Mouse (Mus musculus) MEL (cell line): Measurements from ENCODE around the gene Prm2. TPM values are rescaled to one million over a fixed set of nuclear protein-coding genes. Genes with fewer than 3 reads are reported as not detected.

Source experiments
- DNase-seq: peaks from one replicate; pipeline ENCODE4 v3.0.0; 2011; ENCODE audit warnings: low read depth, low spot score
- H3K27ac ChIP-seq: 2 replicates; pipeline ENCODE4 v1.5.1; 2012; ENCODE audit warnings: low read depth, mild to moderate bottlenecking, control low read depth, low read length, moderate library complexity; ENCODE audit not compliant: control insufficient read depth
- H3K27me3 ChIP-seq, 2 experiments: fragments of 150-350 bp in 1 of 2; sonication (generic) in 1 of 2; 2 replicates each; pipeline ENCODE4 v1.6.1; 2012; ENCODE audit warnings: low read length in 2 of 2, mild to moderate bottlenecking in 2 of 2, improper control_type of control experiment in 1 of 2, moderate library complexity in 1 of 2; ENCODE audit not compliant: insufficient read depth in 2 of 2, control insufficient read depth in 1 of 2
- H3K36me3 ChIP-seq, 2 experiments: 2 replicates each; pipeline ENCODE4 v1.6.1; 2012 to 2014; ENCODE audit warnings: low read length in 2 of 2, improper control_type of control experiment in 1 of 2, inconsistent platforms in 1 of 2, mild to moderate bottlenecking in 1 of 2; ENCODE audit not compliant: insufficient read depth in 2 of 2, control insufficient read depth in 1 of 2
- H3K4me1 ChIP-seq, 2 experiments: fragments of 150-350 bp in 1 of 2; sonication (generic) in 1 of 2; 2 replicates each; pipeline ENCODE4 v1.6.1; 2012; ENCODE audit warnings: low read length in 2 of 2, improper control_type of control experiment in 1 of 2, mild to moderate bottlenecking in 1 of 2; ENCODE audit not compliant: insufficient read depth in 2 of 2, control insufficient read depth in 1 of 2
- H3K4me3 ChIP-seq, 2 experiments: fragments of 150-350 bp in 1 of 2; sonication (generic) in 1 of 2; 2 replicates each; pipeline ENCODE4 v1.5.1; 2012; ENCODE audit warnings: low read depth in 2 of 2, low read length in 2 of 2, mild to moderate bottlenecking in 2 of 2, moderate library complexity in 2 of 2, control low read depth in 1 of 2, improper control_type of control experiment in 1 of 2; ENCODE audit not compliant: control insufficient read depth in 1 of 2, insufficient read depth in 1 of 2
- H3K79me2 ChIP-seq: 2 replicates; pipeline ENCODE4 v1.6.1; 2012; ENCODE audit warnings: mild to moderate bottlenecking, low read length, moderate library complexity; ENCODE audit not compliant: control insufficient read depth, poor library complexity, insufficient read depth
- H3K9ac ChIP-seq: 2 replicates; pipeline ENCODE4 v1.6.1; 2012; ENCODE audit warnings: low read depth, mild to moderate bottlenecking, control low read depth, low read length, moderate library complexity; ENCODE audit not compliant: control insufficient read depth, poor library complexity, severe bottlenecking
- H3K9me3 ChIP-seq: fragments of 150-350 bp; sonication (generic); replicated peaks from 2 replicates; pipeline ENCODE4 v1.6.1; 2012; ENCODE audit warnings: mild to moderate bottlenecking, low read length, improper control_type of control experiment, moderate library complexity; ENCODE audit not compliant: insufficient read depth
- CHD2 ChIP-seq: IDR thresholded peaks from 2 replicates; pipeline ENCODE4 v1.6.1; 2011; ENCODE audit warnings: low read length, improper control_type of control experiment
- ETS1 ChIP-seq: IDR thresholded peaks from 2 replicates; pipeline ENCODE4 v1.6.1; 2012; ENCODE audit warnings: low read depth, mild to moderate bottlenecking, inconsistent platforms, low read length, improper control_type of control experiment, moderate library complexity
- HCFC1 ChIP-seq: IDR thresholded peaks from 2 replicates; pipeline ENCODE4 v1.6.1; 2012; ENCODE audit warnings: low read depth, mild to moderate bottlenecking, inconsistent platforms, low read length, improper control_type of control experiment, moderate library complexity
- MAFK ChIP-seq: IDR thresholded peaks from 2 replicates; pipeline ENCODE4 v1.6.1; 2011; ENCODE audit warnings: low read depth, mild to moderate bottlenecking, low read length, improper control_type of control experiment, borderline replicate concordance
- MXI1 ChIP-seq: IDR thresholded peaks from 2 replicates; pipeline ENCODE4 v1.6.1; 2011; ENCODE audit warnings: mild to moderate bottlenecking, low read depth, low read length, improper control_type of control experiment
- MYB ChIP-seq: IDR thresholded peaks from 2 replicates; pipeline ENCODE4 v1.6.1; 2011; ENCODE audit warnings: mild to moderate bottlenecking, low read depth, low read length, improper control_type of control experiment
- POLR2AphosphoS2 ChIP-seq: IDR thresholded peaks from 2 replicates; pipeline ENCODE4 v1.6.1; 2011; ENCODE audit warnings: low read length, improper control_type of control experiment
- RAD21 ChIP-seq: IDR thresholded peaks from 2 replicates; pipeline ENCODE4 v1.6.1; 2011; ENCODE audit warnings: mild to moderate bottlenecking, low read depth, low read length, improper control_type of control experiment
- RCOR1 ChIP-seq: IDR thresholded peaks from 2 replicates; pipeline ENCODE4 v1.6.1; 2012; ENCODE audit warnings: low read depth, mild to moderate bottlenecking, inconsistent platforms, low read length, improper control_type of control experiment
- TBP ChIP-seq: IDR thresholded peaks from 2 replicates; pipeline ENCODE4 v1.8.0; 2011; ENCODE audit warnings: low read depth, low read length, improper control_type of control experiment
- USF2 ChIP-seq, 2 experiments: IDR thresholded peaks; 2 replicates each; pipeline ENCODE4 v1.6.1; 2011 to 2012; ENCODE audit warnings: improper control_type of control experiment in 2 of 2, low read length in 2 of 2, borderline replicate concordance in 1 of 2, inconsistent platforms in 1 of 2, low read depth in 1 of 2, mild to moderate bottlenecking in 1 of 2; ENCODE audit not compliant: insufficient read depth in 1 of 2
- ZC3H11A ChIP-seq: IDR thresholded peaks from 2 replicates; pipeline ENCODE4 v1.6.1; 2012; ENCODE audit warnings: low read depth, mild to moderate bottlenecking, inconsistent platforms, low read length, improper control_type of control experiment
- ZKSCAN1 ChIP-seq: IDR thresholded peaks from 2 replicates; pipeline ENCODE4 v1.6.1; 2012; ENCODE audit warnings: low read depth, mild to moderate bottlenecking, inconsistent platforms, low read length, improper control_type of control experiment, moderate library complexity
- ZMIZ1 ChIP-seq: IDR thresholded peaks from 2 replicates; pipeline ENCODE4 v1.6.1; 2012; ENCODE audit warnings: low read depth, mild to moderate bottlenecking, inconsistent platforms, low read length, improper control_type of control experiment, moderate library complexity
- polyA plus RNA-seq, 2 experiments: library from polyadenylated mRNA; stranded (reverse) in 1 of 2; unstranded in 1 of 2; fragments of >175 nt in 1 of 2; fragments of >200 nt in 1 of 2; gene quantifications; 2 replicates each; pipeline versions ENCODE4 v1.2.1 to v1.2.4; 2012; ENCODE audit warnings: low replicate concordance in 2 of 2, low read depth in 1 of 2; ENCODE audit not compliant: insufficient read length in 2 of 2, insufficient read depth in 1 of 2, missing spikeins in 1 of 2
- total RNA-seq: library from RNA; depleted of rRNA; stranded (reverse); fragments of 300-350 nt; gene quantifications from 2 replicates; pipeline ENCODE4 v1.2.3, GENCODE M21; 2012

Prm2 gene
- total and polyA plus RNA-seq, 3 experiments = not detected

- Histone ChIP-seq H3K4me3 (peak overlapping the region; percentile 38 to 61), H3K79me2 (no peaks in the 10 kb centered on the region), H3K27me3 (peaks cover 0 to 2% of the 10 kb centered on the region in 2 experiments; a peak in 1 of 4 replicates), H3K36me3 (peaks cover 0 to 10% of the 10 kb centered on the region in 2 experiments; a peak in 2 of 4 replicates), H3K27ac (no peak overlapping the region), H3K9me3 (no peaks in the 10 kb centered on the region), H3K4me1 (peaks cover 5 to 22% of the 10 kb centered on the region in 2 experiments; a peak in 3 of 4 replicates), H3K9ac (peak overlapping the region; percentile 35; the same call in 1 of the 2 replicates)
- TF ChIP-seq RAD21 (no peak), MAFK (no peak), ZMIZ1 (no peak), ETS1 (peak; percentile 42), MXI1 (no peak), CHD2 (no peak)
- peak; percentile 24 for DNase-seq
Measured at GRCm38 (mm10) chr16:10814864-10815263, 18.9 kb upstream of the Prm2 start.

DNA sequence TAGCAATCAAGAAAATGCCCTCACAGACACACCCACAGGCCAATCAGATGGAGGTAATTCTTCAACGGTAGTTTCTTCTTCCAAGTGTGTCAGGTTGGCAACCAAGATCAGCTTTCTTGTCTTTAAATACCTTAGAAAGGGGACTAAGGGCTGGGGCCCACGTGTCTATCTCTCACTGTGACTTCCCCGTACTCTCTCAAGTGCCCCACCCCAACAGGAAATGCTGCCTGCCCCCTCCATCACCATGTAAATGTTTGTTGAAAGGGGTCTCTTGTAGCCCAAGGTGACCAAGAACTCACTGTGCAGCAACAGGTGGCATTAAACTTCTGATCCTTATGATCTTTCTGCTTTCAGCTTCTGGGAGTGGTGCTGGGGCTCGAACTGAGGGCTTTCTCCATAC, 17.8 kb upstream of the Prm2 start:
- H3K9me3 ChIP-seq = no peaks in the 10 kb centered on the region
- H3K36me3 ChIP-seq = peaks cover 0 to 10% of the 10 kb centered on the region in 2 experiments; a peak in 2 of 4 replicates
- peak; percentile 20 for DNase-seq
- no peaks in the 10 kb centered on the region for H3K79me2 ChIP-seq
- no peak for TF ChIP-seq POLR2AphosphoS2
- TF ChIP-seq RCOR1 = no peak
- no peak for TF ChIP-seq CHD2
- no peak for TF ChIP-seq HCFC1
- TF ChIP-seq MXI1 = no peak
- no peak for TF ChIP-seq TBP
- no peak for TF ChIP-seq ZMIZ1
- no peak for TF ChIP-seq ZC3H11A
- no peak for TF ChIP-seq USF2 (IDR thresholded peaks at IDR 0.05; ENCODE audit: borderline replicate concordance in 1 of 2, insufficient read depth in 1 of 2, low read depth in 1 of 2, low read length in 2 of 2)
- peaks cover 5% of the 10 kb centered on the region in 2 experiments; a peak in 3 of 4 replicates for H3K27me3 ChIP-seq
- no peak overlapping the region for H3K27ac ChIP-seq
- no peak overlapping the region for H3K4me3 ChIP-seq
- H3K4me1 ChIP-seq = peaks cover 5 to 22% of the 10 kb centered on the region in 2 experiments; a peak in 3 of 4 replicates
- no peak overlapping the region for H3K9ac ChIP-seq

DNA sequence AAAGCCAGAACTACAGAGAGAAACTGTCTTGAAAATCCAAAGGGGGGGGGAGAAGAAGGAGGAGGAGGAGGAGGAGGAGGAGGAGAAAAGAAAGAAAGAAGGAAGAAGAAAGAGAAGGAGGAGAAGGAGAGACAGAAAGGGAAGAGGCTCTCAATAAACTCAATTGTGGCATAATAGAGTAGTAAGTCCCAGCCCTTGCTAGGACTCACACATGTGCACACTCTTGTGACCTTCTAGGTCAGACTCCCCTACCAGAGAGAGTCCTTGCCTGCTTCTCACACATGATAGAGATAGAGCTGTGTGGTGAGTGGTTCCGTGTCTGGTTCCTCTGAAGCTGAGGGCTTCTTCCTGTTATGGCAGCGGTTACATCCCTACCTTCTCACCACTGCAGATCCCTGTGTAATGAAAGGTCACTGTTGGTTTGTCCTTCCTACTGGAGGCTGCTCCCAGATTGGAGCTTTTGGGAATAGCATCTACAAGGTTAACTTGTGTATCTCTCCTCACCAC, 17.0 kb upstream of the Prm2 start, which contains the start of gene Gm11172:
Gm11172 (plus strand) TSS at position 51 of the 507 bp plus-strand sequence.
- Histone ChIP-seq H3K27ac (no peak within 1 kb of the TSS), H3K27me3 (peaks cover 5 to 10% of the 10 kb centered on the region in 2 experiments; a peak in 3 of 4 replicates), H3K9ac (no peak within 1 kb of the TSS), H3K9me3 (no peaks in the 10 kb centered on the region), H3K36me3 (peaks cover 0 to 10% of the 10 kb centered on the region in 2 experiments; a peak in 2 of 4 replicates), H3K4me3 (no peak within 1 kb of the TSS), H3K4me1 (peaks cover 5 to 22% of the 10 kb centered on the region in 2 experiments; a peak in 3 of 4 replicates), H3K79me2 (no peaks in the 10 kb centered on the region)
- TF ChIP-seq ZKSCAN1 (no peak), ZC3H11A (no peak), MYB (no peak)
- TF ChIP-seq, all 39 proteins: peak for 0
- no peak for DNase-seq
